Mouse (Mus musculus): Measurements from ENCODE around the gene Iqck. TPM values are rescaled to one million over a fixed set of nuclear protein-coding genes. Genes with fewer than 3 reads are reported as not detected.

Iqck gene
- polyA plus RNA-seq, 1 experiment from 2014 or later = 0.93 TPM

GRCm38 (mm10) chr7:118976414-118977166, 121.0 kb downstream of the Iqck start:
- Histone ChIP-seq H3K4me1 (ENCODE audit: control insufficient read depth in 2 of 2, insufficient read depth in 2 of 2, low read length in 2 of 2) (peaks cover 14 to 16% of the 10 kb centered on the region in 2 experiments), H3K36me3 (ENCODE audit: control insufficient read depth, insufficient read depth, low read length) (peaks cover 15% of the 10 kb centered on the region), H3K9ac (ENCODE audit: low read length) (no peak overlapping the region), H3K4me3 (ENCODE audit: control insufficient read depth in 1 of 2, insufficient read depth in 1 of 2, low read depth in 1 of 2, low read length in 2 of 2) (peak overlapping the region; percentile 5 to 6; a peak in 1 of 4 replicates), H3K27me3 (ENCODE audit: control insufficient read depth, insufficient read depth, low read length) (no peaks in the 10 kb centered on the region), H3K27ac (replicated peaks in 1 of 2; ENCODE audit: control insufficient read depth in 1 of 2, insufficient read depth in 1 of 2, low read depth in 2 of 2, low read length in 2 of 2) (peak overlapping the region; percentile 10 to 21; a peak in 3 of 4 replicates), H3K4me2 (ENCODE audit: low read length) (peak overlapping the region; percentile 19), H3K9me3 (ENCODE audit: control insufficient read depth, low read length) (no peaks in the 10 kb centered on the region)
- ATAC-seq (ENCODE audit: insufficient number of reproducible peaks, insufficient read depth, low FRiP score, low read depth) = peak; percentile 15; the same call in 1 of the 2 replicates
- WGBS = 29% methylated on average over 14 of the region's 14 CpGs

- Histone ChIP-seq H3K4me3 (ENCODE audit: control insufficient read depth in 1 of 2, insufficient read depth in 1 of 2, low read depth in 1 of 2, low read length in 2 of 2) (no peak overlapping the region), H3K27ac (replicated peaks in 1 of 2; ENCODE audit: control insufficient read depth in 1 of 2, insufficient read depth in 1 of 2, low read depth in 2 of 2, low read length in 2 of 2) (peak overlapping the region in 1 of 2 experiments; percentile 10; a peak in 1 of 4 replicates), H3K9ac (ENCODE audit: low read length) (no peak overlapping the region), H3K27me3 (ENCODE audit: control insufficient read depth, insufficient read depth, low read length) (no peaks in the 10 kb centered on the region), H3K4me2 (ENCODE audit: low read length) (no peak overlapping the region), H3K36me3 (ENCODE audit: control insufficient read depth, insufficient read depth, low read length) (peaks cover 20% of the 10 kb centered on the region), H3K9me3 (ENCODE audit: control insufficient read depth, low read length) (no peaks in the 10 kb centered on the region), H3K4me1 (ENCODE audit: control insufficient read depth in 2 of 2, insufficient read depth in 2 of 2, low read length in 2 of 2) (peaks cover 14 to 16% of the 10 kb centered on the region in 2 experiments)
- WGBS = 74% methylated on average over 10 of the region's 10 CpGs
- ATAC-seq (ENCODE audit: insufficient number of reproducible peaks, insufficient read depth, low FRiP score, low read depth) = no peak
These were observed 121.6 kb downstream of the Iqck start for GRCm38 (mm10) chr7:118977167-118977543.

- ATAC-seq (ENCODE audit: insufficient number of reproducible peaks, insufficient read depth, low FRiP score, low read depth) = no peak
- Histone ChIP-seq H3K9me3 (ENCODE audit: control insufficient read depth, low read length) (no peaks in the 10 kb centered on the region), H3K9ac (ENCODE audit: low read length) (no peak overlapping the region), H3K4me3 (ENCODE audit: control insufficient read depth in 1 of 2, insufficient read depth in 1 of 2, low read depth in 1 of 2, low read length in 2 of 2) (no peak overlapping the region), H3K4me1 (ENCODE audit: control insufficient read depth in 2 of 2, insufficient read depth in 2 of 2, low read length in 2 of 2) (peaks cover 14 to 16% of the 10 kb centered on the region in 2 experiments), H3K27ac (replicated peaks in 1 of 2; ENCODE audit: control insufficient read depth in 1 of 2, insufficient read depth in 1 of 2, low read depth in 2 of 2, low read length in 2 of 2) (no peak overlapping the region), H3K36me3 (ENCODE audit: control insufficient read depth, insufficient read depth, low read length) (peaks cover 33% of the 10 kb centered on the region), H3K27me3 (ENCODE audit: control insufficient read depth, insufficient read depth, low read length) (no peaks in the 10 kb centered on the region), H3K4me2 (ENCODE audit: low read length) (no peak overlapping the region)
- 87% methylated on average over 7 of the region's 7 CpGs for WGBS
These were observed 123.6 kb downstream of the Iqck start for GRCm38 (mm10) chr7:118979121-118979520.

GRCm38 (mm10) chr7:118979708-118980107, 124.2 kb downstream of the Iqck start:
- H3K4me1 ChIP-seq (ENCODE audit: control insufficient read depth in 2 of 2, insufficient read depth in 2 of 2, low read length in 2 of 2) = peaks cover 14 to 16% of the 10 kb centered on the region in 2 experiments
- no peaks in the 10 kb centered on the region for H3K27me3 ChIP-seq (ENCODE audit: control insufficient read depth, insufficient read depth, low read length)
- H3K36me3 ChIP-seq (ENCODE audit: control insufficient read depth, insufficient read depth, low read length) = peaks cover 30% of the 10 kb centered on the region
- H3K9ac ChIP-seq (ENCODE audit: low read length) = no peak overlapping the region
- WGBS = 83% methylated on average over 9 of the region's 9 CpGs
- H3K4me3 ChIP-seq (ENCODE audit: control insufficient read depth in 1 of 2, insufficient read depth in 1 of 2, low read depth in 1 of 2, low read length in 2 of 2) = no peak overlapping the region
- no peak for ATAC-seq (ENCODE audit: insufficient number of reproducible peaks, insufficient read depth, low FRiP score, low read depth)
- H3K9me3 ChIP-seq (ENCODE audit: control insufficient read depth, low read length) = no peaks in the 10 kb centered on the region
- no peak overlapping the region for H3K4me2 ChIP-seq (ENCODE audit: low read length)
- H3K27ac ChIP-seq (replicated peaks in 1 of 2; ENCODE audit: control insufficient read depth in 1 of 2, insufficient read depth in 1 of 2, low read depth in 2 of 2, low read length in 2 of 2) = no peak overlapping the region

- 61% methylated on average over 4 of the region's 4 CpGs for WGBS
- peak; percentile 19; the same call in 1 of the 2 replicates for ATAC-seq (ENCODE audit: insufficient number of reproducible peaks, insufficient read depth, low FRiP score, low read depth)
- no peaks in the 10 kb centered on the region for H3K27me3 ChIP-seq (ENCODE audit: control insufficient read depth, insufficient read depth, low read length)
These were observed 125.8 kb downstream of the Iqck start for GRCm38 (mm10) chr7:118981346-118981745.

GRCm38 (mm10) chr7:118981831-118982230, 126.3 kb downstream of the Iqck start:
- Histone ChIP-seq H3K27ac (replicated peaks in 1 of 2; ENCODE audit: control insufficient read depth in 1 of 2, insufficient read depth in 1 of 2, low read depth in 2 of 2, low read length in 2 of 2) (no peak overlapping the region), H3K4me2 (ENCODE audit: low read length) (no peak overlapping the region), H3K9me3 (ENCODE audit: control insufficient read depth, low read length) (no peaks in the 10 kb centered on the region), H3K4me3 (ENCODE audit: control insufficient read depth in 1 of 2, insufficient read depth in 1 of 2, low read depth in 1 of 2, low read length in 2 of 2) (no peak overlapping the region), H3K27me3 (ENCODE audit: control insufficient read depth, insufficient read depth, low read length) (no peaks in the 10 kb centered on the region), H3K4me1 (ENCODE audit: control insufficient read depth in 2 of 2, insufficient read depth in 2 of 2, low read length in 2 of 2) (peaks cover 4 to 7% of the 10 kb centered on the region in 2 experiments; a peak in 3 of 4 replicates), H3K36me3 (ENCODE audit: control insufficient read depth, insufficient read depth, low read length) (peaks cover 24% of the 10 kb centered on the region), H3K9ac (ENCODE audit: low read length) (no peak overlapping the region)
- 82% methylated on average over 5 of the region's 5 CpGs for WGBS
- ATAC-seq (ENCODE audit: insufficient number of reproducible peaks, insufficient read depth, low FRiP score, low read depth) = no peak

More at GRCm38 (mm10) chr7:118981346-118981745, 125.8 kb downstream of the Iqck start:
- H3K9ac ChIP-seq (ENCODE audit: low read length) = no peak overlapping the region
- H3K4me3 ChIP-seq (ENCODE audit: control insufficient read depth in 1 of 2, insufficient read depth in 1 of 2, low read depth in 1 of 2, low read length in 2 of 2) = no peak overlapping the region
- no peaks in the 10 kb centered on the region for H3K9me3 ChIP-seq (ENCODE audit: control insufficient read depth, low read length)
- H3K27ac ChIP-seq (replicated peaks in 1 of 2; ENCODE audit: control insufficient read depth in 1 of 2, insufficient read depth in 1 of 2, low read depth in 2 of 2, low read length in 2 of 2) = no peak overlapping the region
- peaks cover 24% of the 10 kb centered on the region for H3K36me3 ChIP-seq (ENCODE audit: control insufficient read depth, insufficient read depth, low read length)
- H3K4me1 ChIP-seq (ENCODE audit: control insufficient read depth in 2 of 2, insufficient read depth in 2 of 2, low read length in 2 of 2) = peaks cover 8 to 10% of the 10 kb centered on the region in 2 experiments
- no peak overlapping the region for H3K4me2 ChIP-seq (ENCODE audit: low read length)

GRCm38 (mm10) chr7:118982586-118982985, 127.0 kb downstream of the Iqck start:
- Histone ChIP-seq H3K4me3 (ENCODE audit: control insufficient read depth in 1 of 2, insufficient read depth in 1 of 2, low read depth in 1 of 2, low read length in 2 of 2) (no peak overlapping the region), H3K4me1 (ENCODE audit: control insufficient read depth in 2 of 2, insufficient read depth in 2 of 2, low read length in 2 of 2) (peaks cover 0 to 5% of the 10 kb centered on the region in 2 experiments; a peak in 1 of 4 replicates), H3K27me3 (ENCODE audit: control insufficient read depth, insufficient read depth, low read length) (no peaks in the 10 kb centered on the region), H3K27ac (replicated peaks in 1 of 2; ENCODE audit: control insufficient read depth in 1 of 2, insufficient read depth in 1 of 2, low read depth in 2 of 2, low read length in 2 of 2) (no peak overlapping the region), H3K4me2 (ENCODE audit: low read length) (no peak overlapping the region), H3K36me3 (ENCODE audit: control insufficient read depth, insufficient read depth, low read length) (peaks cover 24% of the 10 kb centered on the region), H3K9ac (ENCODE audit: low read length) (no peak overlapping the region), H3K9me3 (ENCODE audit: control insufficient read depth, low read length) (no peaks in the 10 kb centered on the region)
- no peak for ATAC-seq (ENCODE audit: insufficient number of reproducible peaks, insufficient read depth, low FRiP score, low read depth)
- 76% methylated on average over 4 of the region's 4 CpGs for WGBS
